Mouse (Mus musculus): ENCODE measurements at regions not wholly inside any gene's neighbourhood (a gene's known extent, or its start where the extent isn't known, plus 50 kb on each side); places are given as distances from the start of the nearest gene placed in this dataset.

DNA sequence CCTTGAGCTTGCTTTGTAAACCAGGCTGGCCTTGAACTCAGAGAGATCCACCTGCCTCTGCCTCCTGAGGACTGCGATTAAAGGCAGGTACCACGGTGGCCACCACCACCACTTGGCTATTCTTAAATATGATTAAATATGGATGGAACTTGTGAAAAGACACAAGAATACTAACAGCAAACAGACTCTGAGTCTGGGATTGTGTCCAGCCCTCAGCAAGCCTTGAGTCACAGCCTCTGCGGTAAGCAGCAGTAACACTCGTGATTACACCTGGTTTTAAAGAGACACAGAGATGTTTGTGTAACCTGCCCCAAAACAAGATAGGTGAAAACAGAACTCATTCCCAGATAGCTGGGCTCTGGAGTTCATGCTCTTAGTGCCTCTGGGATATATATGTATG, 263.4 kb downstream of the Mreg start:
- no peak for DNase-seq (ENCODE audit: low spot score in 2 of 2)

DNA sequence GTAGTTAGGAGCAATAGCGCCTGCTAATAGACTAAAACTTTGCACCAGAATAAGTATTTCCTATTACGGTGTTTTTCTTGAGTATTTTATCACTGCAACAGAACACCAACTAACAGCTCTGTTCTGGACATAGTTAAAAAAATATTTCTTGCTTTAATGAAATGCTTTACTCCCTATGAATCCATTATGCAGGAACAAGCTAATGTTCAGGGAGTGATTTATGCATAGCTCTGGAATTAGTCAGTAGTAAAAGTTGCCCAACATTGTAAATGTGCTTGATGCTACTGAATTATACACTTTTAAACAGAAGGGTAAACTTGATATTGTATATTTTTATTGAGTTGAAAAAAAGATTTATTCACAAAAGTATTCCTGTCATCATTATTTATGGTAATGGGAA, 264.6 kb downstream of the Mreg start:
- DNase-seq (ENCODE audit: low spot score in 2 of 2): no peak

GRCm38 (mm10) chr1:71946911-71947310, 265.2 kb downstream of the Mreg start:
- no peak for DNase-seq (ENCODE audit: low spot score in 2 of 2)

GRCm38 (mm10) chr1:71945070-71945469, 267.0 kb downstream of the Mreg start:
- no peak for DNase-seq (ENCODE audit: low spot score in 2 of 2)

DNA sequence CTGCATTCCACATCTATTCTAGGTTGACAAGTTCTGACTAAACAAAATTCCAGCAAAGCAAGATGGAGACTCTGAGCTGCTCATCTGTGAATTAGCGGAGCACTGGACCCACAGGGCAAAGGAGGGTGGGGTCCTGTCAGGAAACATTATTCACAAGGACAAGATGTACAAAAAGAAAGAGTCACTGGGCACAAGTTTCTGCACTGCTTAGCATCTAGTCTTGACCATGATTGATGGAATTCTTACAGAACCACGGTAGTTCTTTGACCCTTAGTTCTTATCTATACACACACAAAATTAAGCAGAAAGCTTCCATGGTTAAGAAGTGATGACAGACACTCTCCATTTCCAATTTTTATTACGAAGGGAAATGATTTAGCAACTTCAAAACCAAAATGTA, 267.6 kb downstream of the Mreg start:
- DNase-seq (ENCODE audit: low spot score in 2 of 2): no peak

DNA sequence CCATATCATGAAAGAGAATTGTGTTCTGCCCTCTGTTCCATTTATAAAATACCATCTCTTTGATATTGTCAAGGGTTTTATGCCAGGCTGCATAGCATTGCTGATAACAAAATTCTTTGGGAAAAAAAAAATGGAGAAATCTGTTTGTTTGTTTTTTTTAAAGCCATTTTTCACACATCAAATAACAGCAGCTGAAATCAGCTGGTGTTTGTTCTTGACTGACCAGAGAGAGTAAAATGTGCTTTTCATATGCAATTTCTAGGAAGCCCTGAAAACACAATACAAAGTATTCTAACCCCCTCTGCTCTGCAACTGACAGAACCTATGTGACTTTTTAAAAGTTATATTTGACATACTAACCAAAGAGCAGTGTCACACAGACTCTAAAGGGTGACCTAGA, 270.0 kb downstream of the Mreg start:
- no peak for DNase-seq (ENCODE audit: low spot score in 2 of 2)

DNA sequence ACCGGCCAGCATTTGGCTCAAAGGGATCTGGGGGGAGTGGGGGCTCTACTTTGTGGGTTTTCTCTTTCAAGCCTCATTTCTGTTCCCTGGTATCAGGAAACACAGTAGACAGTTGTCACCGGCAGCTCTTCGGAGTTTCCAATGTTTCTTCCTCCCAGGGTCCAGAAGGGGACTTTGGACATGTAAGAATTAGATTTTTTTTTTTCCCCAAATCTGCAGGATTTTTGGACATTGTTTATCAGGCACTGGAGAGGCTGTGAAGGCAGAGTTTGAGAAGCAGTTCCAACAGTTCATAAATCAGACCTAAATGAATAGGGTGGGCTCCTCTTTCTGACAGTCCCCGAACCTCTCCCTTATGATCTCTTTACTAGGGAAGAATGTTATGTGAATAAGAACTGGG, 270.4 kb downstream of the Mreg start:
- no peak for DNase-seq (ENCODE audit: low spot score in 2 of 2)

DNA sequence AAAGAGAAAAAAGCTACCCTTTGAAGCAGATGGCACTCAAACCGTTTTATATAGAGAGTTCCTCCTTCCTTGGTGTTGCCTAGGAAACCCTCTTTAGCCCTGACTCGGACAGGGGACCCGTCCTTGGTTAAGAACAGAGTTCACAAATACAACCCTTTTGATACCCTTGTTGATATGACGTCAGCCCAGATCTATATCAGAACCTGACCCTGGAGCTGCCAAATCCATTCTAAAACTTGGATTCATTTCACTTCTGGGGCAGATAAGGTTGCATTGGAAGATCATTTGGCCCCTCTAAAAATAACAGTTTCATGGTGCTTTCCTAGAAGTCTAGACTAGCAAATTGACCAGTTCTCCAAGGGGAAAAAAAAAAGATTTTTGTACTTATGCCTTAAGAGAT, 271.2 kb downstream of the Mreg start:
- no peak for DNase-seq (ENCODE audit: low spot score in 2 of 2)

DNA sequence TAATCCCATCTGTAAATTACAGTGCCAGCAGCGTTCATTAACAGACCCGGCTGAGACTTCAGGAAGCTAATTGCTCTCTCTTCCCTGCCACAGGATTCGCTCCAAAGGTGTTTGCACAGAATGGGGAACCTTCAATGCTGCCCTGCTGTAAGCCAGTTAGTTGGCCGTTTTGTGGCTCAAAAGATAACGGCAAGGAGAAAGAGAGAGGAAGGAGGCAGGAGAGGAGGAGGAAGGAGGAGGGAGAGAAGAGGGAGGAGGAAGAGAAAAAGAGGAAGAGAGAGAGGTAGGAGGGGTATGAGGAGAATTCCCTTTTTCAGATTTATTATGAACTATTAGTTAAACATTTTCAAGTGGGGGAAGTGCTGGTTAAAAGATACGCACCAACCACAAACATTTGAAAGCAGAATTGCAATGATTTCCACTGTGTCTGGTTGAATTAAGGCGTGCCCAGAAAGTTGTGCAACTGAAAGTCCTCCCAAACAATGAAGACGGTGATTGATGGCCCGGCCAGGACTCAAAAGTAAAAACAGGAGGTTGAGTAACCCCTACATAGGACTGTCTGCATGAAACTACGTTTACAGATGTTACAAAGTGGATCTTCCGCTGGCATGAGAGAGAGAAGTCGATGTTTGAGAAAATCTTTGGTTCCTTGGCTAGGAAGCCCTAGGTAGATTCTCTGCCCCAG, 273.6 kb downstream of the Mreg start:
- no peak for DNase-seq (ENCODE audit: low spot score in 2 of 2)

- no peak for DNase-seq (ENCODE audit: low spot score in 2 of 2)
Measured at GRCm38 (mm10) chr1:71937922-71938321, 274.2 kb downstream of the Mreg start.

GRCm38 (mm10) chr1:71937168-71937567, 274.9 kb downstream of the Mreg start:
- DNase-seq (ENCODE audit: low spot score in 2 of 2): no peak

- DNase-seq (ENCODE audit: low spot score in 2 of 2): no peak
Measured at GRCm38 (mm10) chr1:71936501-71937129, 275.5 kb downstream of the Mreg start.

GRCm38 (mm10) chr1:71925501-71925900, 272.5 kb upstream of the Fn1 start:
- DNase-seq (ENCODE audit: low spot score in 2 of 2): no peak

DNA sequence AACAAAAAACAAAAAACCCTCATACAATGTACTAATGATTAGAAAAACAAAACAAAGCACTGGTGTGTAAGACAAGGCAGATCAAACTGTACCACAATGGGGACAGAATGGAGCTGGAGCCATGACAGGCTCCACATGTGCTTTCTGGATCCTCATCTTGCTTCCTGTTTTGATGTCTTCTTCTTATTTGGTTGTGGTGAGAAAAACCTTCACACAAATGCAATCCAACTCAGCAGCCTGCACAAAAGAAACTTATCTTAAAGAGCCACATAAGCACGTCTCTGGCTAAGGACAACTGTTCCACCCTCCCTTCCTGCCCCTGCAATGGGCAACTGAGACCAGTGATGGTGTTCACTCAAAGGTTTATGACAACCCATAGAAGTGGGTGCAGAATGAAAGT, 271.9 kb upstream of the Fn1 start:
- no peak for DNase-seq (ENCODE audit: low spot score in 2 of 2)

DNA sequence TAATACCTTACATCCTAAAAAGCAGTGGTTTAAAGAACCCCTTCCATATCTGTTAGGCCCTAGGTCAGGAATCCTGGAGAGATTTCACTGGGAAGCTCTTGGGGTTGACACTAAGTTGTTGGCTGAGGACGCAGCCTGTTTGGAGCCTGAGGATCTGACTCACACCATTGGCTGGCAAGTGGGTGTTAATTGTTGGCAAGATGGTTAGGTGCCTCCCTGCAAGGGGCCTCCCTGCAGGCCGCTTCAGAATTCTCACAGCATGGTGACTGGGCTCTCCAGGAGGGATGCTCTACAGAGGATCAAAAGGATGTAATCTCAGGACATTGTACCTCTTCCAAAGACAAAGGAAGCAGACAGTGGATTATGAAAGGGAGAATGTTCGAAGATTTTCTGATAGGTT, 270.7 kb upstream of the Fn1 start:
- no peak for DNase-seq (ENCODE audit: low spot score in 2 of 2)

GRCm38 (mm10) chr1:71921456-71921855, 268.5 kb upstream of the Fn1 start:
- no peak for DNase-seq (ENCODE audit: low spot score in 2 of 2)

GRCm38 (mm10) chr1:71919891-71920290, 266.9 kb upstream of the Fn1 start:
- no peak for DNase-seq (ENCODE audit: low spot score in 2 of 2)

DNA sequence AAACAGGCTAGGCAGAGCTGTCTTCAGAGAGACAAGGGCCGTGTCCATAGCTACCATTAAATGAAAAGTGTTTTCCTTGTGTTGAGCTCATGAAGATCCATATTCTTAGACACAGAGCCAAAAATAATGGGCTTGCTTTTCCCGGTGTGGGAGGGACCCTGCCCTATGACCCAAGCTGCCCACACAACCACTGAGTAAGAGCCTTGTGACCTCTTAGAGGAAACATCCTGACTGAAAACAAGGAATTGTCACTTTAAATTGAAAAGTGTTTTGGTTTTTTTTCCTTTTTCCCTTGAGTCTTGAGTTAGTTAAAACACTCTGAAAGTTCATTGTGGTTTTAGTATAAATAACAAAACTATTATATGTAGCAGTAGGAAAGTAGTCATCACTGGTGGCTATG, 264.0 kb upstream of the Fn1 start:
- no peak for DNase-seq (ENCODE audit: low spot score in 2 of 2)

DNA sequence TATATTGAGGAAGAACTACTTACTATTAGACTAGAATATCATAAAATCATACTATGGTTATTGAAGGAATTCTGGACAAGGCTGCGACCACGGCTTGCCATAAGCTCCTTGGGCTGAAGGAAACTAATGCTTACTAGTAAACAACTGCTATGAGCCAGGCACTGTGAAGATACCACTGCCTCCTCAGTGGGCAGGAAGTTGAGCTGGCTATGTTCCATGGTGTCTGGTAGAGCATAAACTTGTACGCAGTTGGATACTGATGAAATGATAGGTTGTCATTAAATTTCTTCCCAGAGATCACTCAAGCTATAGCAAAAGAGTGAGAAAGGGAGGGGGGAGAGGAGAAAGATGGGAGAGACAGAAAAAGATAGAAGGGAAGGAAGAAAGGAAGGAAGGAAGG, 261.4 kb upstream of the Fn1 start:
- no peak for DNase-seq (ENCODE audit: low spot score in 2 of 2)

DNA sequence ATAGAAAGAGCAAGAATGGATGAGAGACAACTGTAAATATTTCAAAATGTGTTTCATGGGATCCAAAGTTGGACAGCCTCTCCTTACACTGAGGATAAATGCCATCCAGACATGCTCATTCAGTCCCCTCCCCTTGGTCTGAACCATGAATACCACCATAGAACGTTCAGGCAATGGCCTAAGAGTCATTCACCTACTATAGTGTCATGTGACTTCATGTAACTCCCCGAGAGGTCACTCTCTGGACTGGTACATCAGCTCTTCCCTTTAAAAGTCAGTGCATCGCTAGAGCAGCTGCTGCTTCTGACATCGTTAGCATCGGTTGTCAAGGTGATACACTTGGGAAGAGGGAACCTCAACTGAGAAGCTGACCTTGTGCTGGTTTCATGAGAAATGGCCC, 260.2 kb upstream of the Fn1 start:
- no peak for DNase-seq (ENCODE audit: low spot score in 2 of 2)

- no peak for DNase-seq (ENCODE audit: low spot score in 2 of 2)
Measured at GRCm38 (mm10) chr1:71912441-71912840, 259.4 kb upstream of the Fn1 start.

- no peak for DNase-seq (ENCODE audit: low spot score in 2 of 2)
Measured at GRCm38 (mm10) chr1:71910125-71910524, 257.1 kb upstream of the Fn1 start.

DNA sequence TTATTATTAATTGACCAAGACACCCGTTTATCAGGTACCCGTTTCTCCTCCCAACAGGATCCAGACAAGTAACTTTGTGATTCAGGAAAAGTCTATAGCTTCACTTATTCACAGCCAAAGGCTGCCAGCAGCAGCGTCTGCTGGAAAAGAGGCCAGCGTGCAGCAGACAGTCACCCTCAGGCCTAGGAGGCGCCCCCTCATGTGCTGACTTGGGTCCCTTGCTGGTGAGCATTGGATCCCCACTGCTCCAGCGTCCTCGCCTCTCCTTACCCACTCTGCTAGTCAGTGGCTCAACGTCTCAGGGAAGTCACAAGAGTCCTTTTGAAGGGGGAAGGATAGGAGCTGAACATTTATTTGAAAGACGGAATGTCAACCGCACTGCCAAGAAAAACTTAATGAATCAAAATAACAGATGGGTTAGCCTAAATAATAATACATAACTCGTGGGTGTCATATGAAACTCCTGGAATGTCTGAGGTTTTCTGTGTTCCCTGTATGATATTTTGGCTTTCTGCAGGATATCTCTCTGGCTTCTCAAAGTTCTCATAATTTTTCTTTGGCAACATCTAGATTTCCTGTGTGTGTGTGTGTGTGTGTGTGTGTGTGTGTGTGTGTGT, 256.6 kb upstream of the Fn1 start:
- DNase-seq (ENCODE audit: low spot score in 2 of 2): no peak

Measured in spleen, postnatal 14 days (tissue).